Mouse (Mus musculus) heart, postnatal 25 days (tissue): Measurements from ENCODE around the gene Ubc. TPM values are rescaled to one million over a fixed set of nuclear protein-coding genes. Genes with fewer than 3 reads are reported as not detected.
"Not testable (repeated sequence)": the region's sequence is repeated elsewhere in the genome, so short reads cannot be mapped to it uniquely, and the experiment has no call there.

Source experiments
- DNase-seq: peaks from one replicate; pipeline ENCODE4 v3.0.0; 2022; ENCODE audit warnings: low spot score
- intact Hi-C: fragments of 180-260 bp; cut with DNase I; formaldehyde crosslinking; loops from one replicate; pipeline ENCODE4 v1.15.1; 2025
- total RNA-seq, 2 experiments: library from RNA; stranded (reverse); gene quantifications; 2 replicates each; pipeline ENCODE4 v1.2.3; 2021

Ubc gene
- total RNA-seq, 2 experiments from 2014 or later, result 907 to 1,197 TPM

- intact Hi-C loops, result no loop called here
- DNase-seq, result peak; percentile 65
These were observed 15.7 kb upstream of the Ubc start for GRCm38 (mm10) chr5:125405546-125406248.

GRCm38 (mm10) chr5:125404903-125405545, 15.0 kb upstream of the Ubc start:
- intact Hi-C loops, result no loop called here
- peak; percentile 31 for DNase-seq

GRCm38 (mm10) chr5:125404536-125404902, 14.5 kb upstream of the Ubc start:
- intact Hi-C loops, result no loop called here
- DNase-seq, result no peak

DNA sequence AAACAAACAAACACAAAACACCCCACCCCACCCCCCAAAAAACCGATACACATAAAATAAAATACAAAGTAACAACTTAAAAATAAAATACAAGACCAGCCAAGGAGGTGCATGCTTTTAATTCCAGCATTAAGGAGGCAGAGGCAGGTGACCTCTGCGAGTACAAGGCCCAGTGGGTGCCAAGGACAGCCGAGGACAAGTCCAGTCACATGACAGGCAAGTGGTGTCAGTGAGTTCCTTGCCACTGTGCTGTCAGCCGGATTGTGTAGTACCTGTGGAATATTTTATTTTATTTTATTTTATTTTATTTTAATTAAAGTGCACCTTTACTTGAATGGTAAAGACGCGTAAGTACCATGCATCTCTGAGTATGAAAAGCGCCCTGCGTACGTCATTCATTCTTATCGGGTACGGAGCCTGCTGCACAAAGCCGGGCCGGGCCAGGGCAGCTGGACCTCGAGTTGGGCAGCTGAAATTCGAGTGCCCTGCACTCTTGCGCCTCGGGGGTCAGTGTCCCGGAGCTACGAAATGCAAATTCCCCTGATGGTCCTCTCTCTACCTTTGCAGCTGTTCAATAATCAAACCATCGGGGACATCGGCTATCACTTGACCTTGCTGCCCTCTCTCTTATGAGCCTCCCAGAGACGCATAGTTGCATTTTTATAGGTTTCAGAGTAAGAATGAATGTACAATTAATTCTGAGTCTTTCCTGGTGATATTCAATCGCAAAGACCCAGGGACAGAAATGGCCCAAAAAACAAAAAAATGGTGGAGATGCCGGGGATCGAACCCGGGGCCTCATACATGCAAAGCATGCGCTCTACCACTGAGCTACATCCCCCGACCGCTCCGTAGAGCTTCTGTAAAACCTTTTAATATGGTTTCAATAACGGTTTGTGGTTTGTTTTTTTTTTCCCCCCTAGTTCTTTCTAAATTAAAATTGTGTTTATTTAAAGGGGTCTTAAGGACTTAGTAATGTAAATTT, 13.8 kb upstream of the Ubc start:
- DNase-seq, result no peak
- intact Hi-C loops, result no loop called here

DNA sequence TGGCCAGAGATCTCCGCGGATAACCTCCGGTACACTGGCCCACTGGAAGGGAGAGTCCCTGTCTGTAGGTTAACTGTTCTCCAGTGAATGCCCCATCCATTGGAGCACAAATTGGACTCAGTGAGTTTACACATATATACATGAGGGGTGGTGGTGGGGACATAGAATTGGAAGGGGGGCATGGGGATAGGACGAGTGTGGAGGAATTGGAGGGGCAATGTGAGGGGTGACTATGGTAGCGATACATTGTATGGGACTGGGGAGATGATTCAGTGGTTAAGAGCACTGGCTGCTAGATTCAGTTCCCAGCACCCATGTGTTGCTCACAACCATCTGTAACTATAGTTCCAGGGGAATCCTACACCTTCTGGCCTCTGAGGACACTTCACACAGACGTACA, 13.0 kb upstream of the Ubc start:
- intact Hi-C loops, result no loop called here

DNA sequence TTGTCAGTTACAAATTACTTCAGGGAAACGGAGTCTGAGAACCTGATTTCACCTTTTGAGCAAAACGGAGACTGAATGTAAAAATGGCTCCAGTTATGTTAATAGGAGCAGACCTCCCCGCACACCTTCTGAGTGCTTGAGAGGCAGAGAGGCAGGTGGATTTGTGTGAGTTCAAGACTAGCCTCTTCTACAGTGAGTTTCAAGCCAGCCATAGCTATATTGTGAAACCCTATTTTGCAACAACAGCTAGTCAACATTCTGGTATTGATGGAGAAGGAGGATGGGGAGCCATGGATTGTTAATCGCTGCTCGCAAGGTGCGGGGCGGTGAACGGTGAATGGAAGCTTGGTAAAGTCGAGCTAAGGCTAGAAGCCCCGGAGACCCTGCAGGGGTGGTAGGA, 12.5 kb upstream of the Ubc start:
- intact Hi-C loops, result no loop called here

More for the DNA sequence above, 13.0 kb upstream of the Ubc start:
- no peak for DNase-seq

DNA sequence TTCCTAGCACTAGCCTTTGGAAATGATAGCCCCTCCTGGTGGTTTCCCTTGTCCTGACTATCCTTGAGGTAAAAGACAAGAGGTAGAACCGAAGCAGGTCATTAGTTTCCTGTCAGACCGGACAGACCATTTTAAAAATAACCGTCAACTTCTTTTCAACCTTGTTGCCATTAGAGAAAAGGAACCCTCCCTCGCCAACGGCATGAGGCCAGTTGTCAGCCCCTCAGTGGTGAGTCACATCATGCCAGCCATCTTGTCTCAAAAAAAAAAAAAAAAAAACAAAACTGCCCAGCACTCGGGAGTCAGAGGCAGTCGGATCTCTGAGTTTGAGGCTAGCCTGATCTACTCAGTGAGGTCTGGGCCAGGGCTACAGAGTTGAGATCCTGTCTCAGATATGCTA, 10.9 kb upstream of the Ubc start:
- no peak for DNase-seq
- intact Hi-C loops, result no loop called here

More for the DNA sequence above, 12.5 kb upstream of the Ubc start:
- no peak for DNase-seq

- no peak for DNase-seq
- intact Hi-C loops, result no loop called here
These were observed 5.0 kb upstream of the Ubc start for GRCm38 (mm10) chr5:125395008-125395407.

DNA sequence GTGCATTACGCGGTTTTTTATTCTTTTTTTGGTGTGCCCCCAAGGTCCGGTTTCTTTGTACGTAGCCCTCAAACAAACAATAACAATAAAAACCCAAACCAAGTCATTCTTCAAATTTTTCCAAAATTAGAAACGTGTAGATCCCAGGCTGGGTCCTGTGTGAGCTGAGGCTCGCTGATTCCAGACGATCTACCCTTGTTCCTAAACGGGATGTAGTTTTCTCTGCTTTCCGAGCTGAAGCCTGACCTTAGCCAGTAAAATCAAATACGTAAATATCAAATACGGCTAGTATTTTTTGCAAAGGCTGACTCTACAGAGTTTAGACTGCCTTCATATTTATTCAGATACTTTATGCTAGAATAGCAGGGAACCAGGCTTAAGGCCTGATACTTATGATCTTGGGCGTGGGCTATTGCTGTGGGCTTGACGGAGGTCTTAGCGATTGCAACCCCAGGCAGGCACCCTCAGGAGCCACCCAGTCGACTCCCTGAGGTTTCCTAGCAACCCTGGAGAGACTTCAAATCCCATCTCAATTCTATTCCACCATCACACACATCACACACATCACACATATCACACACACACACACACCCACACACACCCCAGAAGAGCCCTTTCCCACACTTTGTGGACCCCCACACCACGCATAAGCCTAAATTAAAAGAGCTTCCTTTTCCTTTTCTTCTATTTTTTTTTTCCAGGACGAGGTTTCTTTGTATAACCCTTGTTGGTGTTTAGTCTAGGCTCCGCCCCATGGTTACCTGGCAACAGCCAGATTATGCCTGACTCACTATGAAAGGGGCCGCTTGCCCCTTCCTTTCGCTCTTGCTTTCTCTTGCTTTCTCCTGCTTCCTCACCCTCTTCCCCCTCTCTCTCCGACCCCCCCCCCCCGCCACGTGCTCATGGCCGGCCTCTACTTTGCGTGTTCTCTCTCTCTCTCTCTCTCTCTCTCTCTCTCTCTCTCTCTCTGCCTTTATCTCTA, 3.9 kb upstream of the Ubc start:
- intact Hi-C loops, result no loop called here
- DNase-seq, result peak; percentile 70

GRCm38 (mm10) chr5:125392977-125393621, 3.1 kb upstream of the Ubc start:
- intact Hi-C loops, result no loop called here
- DNase-seq, result peak; percentile 95

DNA sequence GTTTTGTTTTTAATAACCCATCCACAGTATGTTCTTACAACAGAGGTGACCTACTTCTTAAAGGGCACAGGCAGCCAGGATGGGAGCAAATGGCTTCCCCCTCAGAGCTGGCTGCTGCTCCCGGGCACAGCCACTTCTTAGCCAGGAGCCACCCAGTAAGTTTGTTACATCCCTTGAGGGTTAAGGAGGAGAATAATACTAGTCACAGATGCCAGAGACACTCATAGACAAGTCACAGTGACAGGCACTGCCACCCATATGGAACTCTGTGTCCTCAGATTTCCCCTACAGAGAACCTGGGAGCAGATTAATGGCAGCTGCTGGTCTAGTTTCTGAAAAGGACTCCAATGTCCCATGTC, 2.6 kb upstream of the Ubc start:
- intact Hi-C loops, result no loop called here
- no peak for DNase-seq

- intact Hi-C loops, DNase-seq: not testable (repeated sequence)
These were observed 2.2 kb upstream of the Ubc start for GRCm38 (mm10) chr5:125392176-125392575.

- DNase-seq, result peak; percentile 51
- intact Hi-C loops, result no loop called here
These were observed 1.6 kb upstream of the Ubc start for GRCm38 (mm10) chr5:125391609-125392008.

- intact Hi-C loops, result no loop called here
- no peak for DNase-seq
These were observed 990 bp upstream of the Ubc start for GRCm38 (mm10) chr5:125390906-125391477.

DNA sequence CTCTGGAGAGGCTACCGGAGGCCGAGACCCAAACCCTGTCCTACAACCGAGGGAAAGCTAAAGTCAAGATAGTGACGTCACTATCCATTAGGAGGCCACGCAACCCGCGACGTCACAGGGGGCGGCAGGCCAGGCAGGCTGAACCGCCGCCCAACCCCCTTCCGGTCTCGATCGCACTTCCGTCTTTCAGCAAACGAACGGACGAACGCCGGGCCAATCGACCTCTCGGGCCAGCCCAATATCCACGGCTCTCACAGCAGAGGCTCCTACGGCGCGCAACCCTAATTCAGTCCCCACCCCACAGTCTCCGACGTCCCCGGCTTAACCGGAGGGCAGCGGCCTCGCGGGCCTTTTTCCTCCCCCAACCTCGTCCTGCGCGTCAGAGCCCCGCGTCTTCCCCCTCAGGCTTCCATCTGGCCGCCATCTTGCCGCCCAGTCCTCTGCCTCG, 847 bp downstream of the Ubc start, which contains the start of gene Gm10382:
Gene Gm10382, plus strand, starts transcription at position 192 of the 448 bp plus-strand sequence.
- intact Hi-C loops, result no loop called here

DNA sequence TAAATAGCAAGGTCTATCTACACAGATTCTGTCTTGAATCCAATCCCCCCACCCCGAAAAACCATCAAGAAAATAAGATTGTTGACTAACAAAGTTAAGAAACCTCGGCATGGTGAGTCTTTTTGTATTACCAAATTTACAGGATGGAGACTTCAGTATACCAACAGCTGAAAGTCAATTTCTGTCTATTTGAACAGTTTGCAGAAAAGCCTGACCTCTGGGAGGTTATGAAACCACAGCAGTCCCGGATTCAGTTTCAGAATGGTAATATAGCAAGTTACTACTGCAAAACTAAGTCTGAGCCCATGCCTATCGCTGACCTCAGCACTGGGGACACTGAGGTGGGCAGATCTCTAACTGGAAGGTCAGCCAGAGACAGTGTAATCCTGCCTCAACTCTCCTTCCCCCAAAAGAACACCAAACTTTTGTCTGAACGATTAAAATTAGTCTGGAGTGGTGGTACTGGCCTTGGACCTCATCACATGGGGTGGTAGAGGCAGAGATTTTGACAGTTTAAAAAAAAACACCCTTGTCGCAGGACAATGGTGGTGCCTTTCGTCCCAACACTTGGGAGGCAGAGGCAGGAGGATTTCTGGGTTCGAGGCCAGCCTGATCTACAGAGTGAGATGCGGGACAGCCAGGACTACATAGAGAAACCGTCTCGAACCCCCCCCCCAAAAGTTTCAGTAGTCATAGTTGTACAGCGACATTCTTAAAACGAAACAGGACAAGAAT, 1.5 kb downstream of the Ubc start:
- intact Hi-C loops, result no loop called here
- no peak for DNase-seq

More for the DNA sequence above, 847 bp downstream of the Ubc start, which contains the start of gene Gm10382:
- peak; percentile 81 for DNase-seq

DNA sequence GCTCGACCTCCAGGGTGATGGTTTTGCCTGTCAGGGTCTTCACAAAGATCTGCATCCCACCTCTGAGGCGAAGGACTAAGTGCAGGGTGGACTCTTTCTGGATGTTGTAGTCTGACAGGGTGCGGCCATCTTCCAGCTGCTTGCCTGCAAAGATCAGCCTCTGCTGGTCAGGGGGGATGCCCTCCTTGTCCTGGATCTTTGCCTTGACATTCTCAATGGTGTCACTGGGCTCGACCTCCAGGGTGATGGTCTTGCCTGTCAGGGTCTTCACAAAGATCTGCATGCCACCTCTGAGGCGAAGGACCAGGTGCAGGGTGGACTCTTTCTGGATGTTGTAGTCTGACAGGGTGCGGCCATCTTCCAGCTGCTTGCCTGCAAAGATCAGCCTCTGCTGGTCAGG, 2.7 kb downstream of the Ubc start:
- intact Hi-C loops, result not testable (repeated sequence)

More for the DNA sequence above, 2.7 kb downstream of the Ubc start:
- DNase-seq, result not testable (repeated sequence)
